In genomic region chr10:59814505-59815155, GRCm38 (mm10) we compare ENCODE assay signal across 8 mouse cellular contexts.
DNase-seq lines count a peak whose midpoint lies in the region; ATAC-seq lines count a peak whose summit lies in the region.

No protein-coding gene starts in this region.

- H3K36me3 ChIP-seq in midbrain, embryonic 14.5 days (ENCODE audit: control insufficient read depth, insufficient read depth, low read length), result 0 out of 2 replicates have a peak, but pooled peaks cover 3% of the 10 kb centered on the region
- H3K36me3 ChIP-seq in midbrain, embryonic 11.5 days (ENCODE audit: control insufficient read depth, insufficient read depth, low read length), result no peaks in the 10 kb centered on the region
- H3K36me3 ChIP-seq in liver, embryonic 11.5 days (ENCODE audit: control insufficient read depth, insufficient read depth, low read length), result no peaks in the 10 kb centered on the region
- no peaks in the 10 kb centered on the region for H3K36me3 ChIP-seq in midbrain, embryonic 15.5 days (replicated peaks)

- no peak for ATAC-seq in midbrain, embryonic 14.5 days (ENCODE audit: low FRiP score, low TSS enrichment)
- ATAC-seq in midbrain, embryonic 11.5 days (ENCODE audit: low FRiP score), result no peak
- peak; percentile 60 for ATAC-seq in liver, embryonic 11.5 days (replicated peaks; ENCODE audit: low FRiP score)
- ATAC-seq in midbrain, embryonic 15.5 days (replicated peaks), result no peak

- H3K4me3 ChIP-seq in midbrain, embryonic 14.5 days (replicated peaks; ENCODE audit: low read depth, low read length), result no peak overlapping the region
- no peak overlapping the region for H3K4me3 ChIP-seq in midbrain, embryonic 11.5 days (ENCODE audit: low read depth, low read length)
- H3K4me3 ChIP-seq in liver, embryonic 11.5 days (ENCODE audit: low read depth, low read length), result no peak overlapping the region
- no peak overlapping the region for H3K4me3 ChIP-seq in midbrain, embryonic 15.5 days

- H3K27me3 ChIP-seq in midbrain, embryonic 14.5 days (ENCODE audit: control insufficient read depth, insufficient read depth, low read length), result no peaks in the 10 kb centered on the region
- H3K27me3 ChIP-seq in midbrain, embryonic 11.5 days (ENCODE audit: control insufficient read depth, insufficient read depth, low read length), result no peaks in the 10 kb centered on the region
- H3K27me3 ChIP-seq in liver, embryonic 11.5 days (replicated peaks; ENCODE audit: control insufficient read depth, insufficient read depth, low read length), result no peaks in the 10 kb centered on the region
- H3K27me3 ChIP-seq in midbrain, embryonic 15.5 days (replicated peaks), result no peaks in the 10 kb centered on the region

- intact Hi-C loops in gastrocnemius, postnatal 36 days (cut with DNase I), result loop anchor here (5.0 to 10.0 kb wide), 3 partner anchors 50 to 362 kb away; no protein-coding TSS in a partner anchor

- H3K9ac ChIP-seq in midbrain, embryonic 14.5 days (replicated peaks; ENCODE audit: low read length), result no peak overlapping the region
- no peak overlapping the region for H3K9ac ChIP-seq in midbrain, embryonic 11.5 days (ENCODE audit: low read length)
- H3K9ac ChIP-seq in liver, embryonic 11.5 days (ENCODE audit: low read depth, low read length), result no peak overlapping the region
- H3K9ac ChIP-seq in midbrain, embryonic 15.5 days, result no peak overlapping the region

- H3K4me1 ChIP-seq in midbrain, embryonic 14.5 days (ENCODE audit: control insufficient read depth, insufficient read depth, low read length), result no peaks in the 10 kb centered on the region
- no peaks in the 10 kb centered on the region; the same call in 1 of the 2 replicates for H3K4me1 ChIP-seq in midbrain, embryonic 11.5 days (ENCODE audit: control insufficient read depth, insufficient read depth, low read length)
- H3K4me1 ChIP-seq in liver, embryonic 11.5 days (replicated peaks; ENCODE audit: control insufficient read depth, insufficient read depth, low read length), result peaks cover 4% of the 10 kb centered on the region
- peaks cover 7% of the 10 kb centered on the region; the same call in 1 of the 2 replicates for H3K4me1 ChIP-seq in midbrain, embryonic 15.5 days

- no peaks in the 10 kb centered on the region for H3K9me3 ChIP-seq in midbrain, embryonic 14.5 days (ENCODE audit: control insufficient read depth, low read length)
- H3K9me3 ChIP-seq in midbrain, embryonic 11.5 days (ENCODE audit: control insufficient read depth, low read length), result no peaks in the 10 kb centered on the region
- no peaks in the 10 kb centered on the region for H3K9me3 ChIP-seq in liver, embryonic 11.5 days (ENCODE audit: control insufficient read depth, low read length)
- H3K9me3 ChIP-seq in midbrain, embryonic 15.5 days, result no peaks in the 10 kb centered on the region

- 76% methylated on average over 7 of the region's 7 CpGs for WGBS in midbrain, embryonic 14.5 days
- 78% methylated on average over 7 of the region's 7 CpGs for WGBS in midbrain, embryonic 11.5 days
- WGBS in liver, embryonic 11.5 days, result 54% methylated on average over 7 of the region's 7 CpGs
- WGBS in midbrain, embryonic 15.5 days, result 78% methylated on average over 7 of the region's 7 CpGs

- peak; percentile 71 for DNase-seq in midbrain, embryonic 14.5 days
- no peak for DNase-seq in midbrain, embryonic 11.5 days (ENCODE audit: low spot score, missing footprints)
- DNase-seq in R1 (ENCODE audit: low read depth, low spot score), result peak; percentile 84
- peak; percentile 33 for DNase-seq in cerebellum, adult 9-10 months
- DNase-seq in gastrocnemius, postnatal 36 days, result peak; percentile 50 to 51
- DNase-seq in liver, embryonic 11.5 days (ENCODE audit: low spot score), result no peak
- peak; percentile 71 to 72 for DNase-seq in right cerebral cortex, postnatal 10 days (ENCODE audit: low spot score in 2 of 2)

- no peak overlapping the region for H3K27ac ChIP-seq in midbrain, embryonic 14.5 days (replicated peaks; ENCODE audit: low read depth, low read length)
- H3K27ac ChIP-seq in midbrain, embryonic 11.5 days (ENCODE audit: low read depth, low read length), result no peak overlapping the region
- no peak overlapping the region for H3K27ac ChIP-seq in liver, embryonic 11.5 days (ENCODE audit: low read depth, low read length)
- no peak overlapping the region for H3K27ac ChIP-seq in midbrain, embryonic 15.5 days

- H3K4me2 ChIP-seq in midbrain, embryonic 14.5 days (ENCODE audit: low read length), result no peak overlapping the region
- no peak overlapping the region for H3K4me2 ChIP-seq in midbrain, embryonic 11.5 days
- H3K4me2 ChIP-seq in liver, embryonic 11.5 days, result no peak overlapping the region
- H3K4me2 ChIP-seq in midbrain, embryonic 15.5 days, result no peak overlapping the region

Comparison
In these comparisons a context has a peak if more than half of its experiments do, and no peak if none do; other contexts are left out.
1. DNase-seq: peak in midbrain, embryonic 14.5 days (single experiment), R1 (single experiment), cerebellum, adult 9-10 months (single experiment), gastrocnemius, postnatal 36 days (2 of 2) and right cerebral cortex, postnatal 10 days (2 of 2); none in midbrain, embryonic 11.5 days (single experiment) and liver, embryonic 11.5 days (single experiment).